Mouse (Mus musculus) spleen, embryonic (tissue): Measurements from ENCODE around the gene Lap3.

ENCODE experiments used
- CTCF ChIA-PET: fragments of 350-600 bp; sonication (Branson Sonifier 250); formaldehyde crosslinking; loops from one replicate; lab custom pipeline; 2022; lab: Charles Lee

Lap3 gene

GRCm38 (mm10) chr5:45495429-45495975 is 2.3 kb downstream of the Lap3 start:
- CTCF ChIA-PET = no interaction called here

GRCm38 (mm10) chr5:45496042-45496441 is 2.9 kb downstream of the Lap3 start:
- CTCF ChIA-PET = no interaction called here

DNA sequence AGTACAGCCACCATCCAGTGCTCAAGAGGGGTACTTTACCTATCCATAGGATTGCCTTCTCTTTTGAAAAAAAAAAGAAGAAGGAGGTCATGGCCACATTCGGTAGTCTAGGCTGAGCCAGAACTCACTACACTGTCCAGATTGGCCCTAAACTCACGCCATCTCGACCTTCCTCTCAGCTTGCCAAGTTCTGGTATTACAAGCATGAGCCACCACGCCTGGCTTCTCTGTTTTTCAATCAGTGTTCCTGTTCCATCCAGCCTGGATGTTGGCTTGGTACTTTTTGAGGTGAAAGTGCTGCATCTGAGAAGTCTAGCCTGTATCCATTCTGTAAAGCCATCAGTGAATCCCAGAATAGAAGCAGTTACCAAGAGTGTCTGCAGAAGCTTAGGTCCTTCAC is 3.3 kb downstream of the Lap3 start:
- CTCF ChIA-PET = no interaction called here

DNA sequence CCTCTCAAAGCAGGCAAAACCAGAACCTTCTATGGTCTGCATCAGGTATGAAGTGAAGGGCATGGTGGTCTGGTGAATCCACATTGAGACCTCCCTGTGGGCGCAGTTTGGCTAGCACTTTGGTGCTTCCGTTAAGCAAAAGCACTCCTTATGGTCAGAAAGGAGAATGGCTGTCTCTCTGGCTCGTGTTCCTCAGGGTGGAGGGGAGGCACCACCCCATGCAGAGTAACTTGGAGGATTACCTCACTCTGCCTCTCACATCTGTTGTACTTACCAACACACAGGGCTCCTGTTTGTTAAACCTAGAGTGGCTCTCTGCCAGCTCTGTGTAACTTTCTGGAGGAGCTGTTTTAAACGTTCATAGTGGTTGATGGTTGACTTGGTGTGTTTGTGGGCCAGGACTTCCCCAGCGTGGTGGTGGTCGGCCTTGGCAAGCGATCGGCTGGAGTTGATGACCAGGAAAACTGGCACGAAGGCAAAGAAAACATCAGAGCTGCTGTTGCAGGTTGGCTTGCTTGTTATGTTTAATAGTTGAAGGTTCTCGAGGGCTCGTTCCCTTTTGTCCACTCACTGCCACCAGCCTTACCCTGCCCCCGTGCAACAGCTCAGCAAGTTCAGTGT is 3.9 kb downstream of the Lap3 start:
- CTCF ChIA-PET = no interaction called here

DNA sequence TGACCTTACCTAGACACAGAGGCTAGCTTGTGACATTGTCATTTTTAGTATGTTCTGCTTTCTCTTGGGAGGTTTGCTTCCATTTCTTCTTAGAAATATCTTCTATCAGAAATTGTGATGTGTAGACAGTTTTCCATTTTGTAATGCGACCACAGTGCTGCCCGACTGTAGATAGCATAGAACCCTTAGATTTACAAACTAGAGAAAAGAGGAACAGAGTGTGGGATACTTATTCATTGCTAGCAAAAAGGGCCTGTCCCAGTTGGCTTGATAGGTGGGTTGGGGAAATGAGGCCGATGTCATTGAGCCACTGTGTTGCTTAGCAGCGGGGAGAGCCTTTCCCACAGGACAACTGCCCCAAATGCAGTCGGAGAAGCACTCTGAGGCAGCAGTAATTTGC is 4.4 kb downstream of the Lap3 start:
- CTCF ChIA-PET = no interaction called here

- CTCF ChIA-PET = no interaction called here
Observed at GRCm38 (mm10) chr5:45510071-45510470, 16.9 kb downstream of the Lap3 start.

GRCm38 (mm10) chr5:45512908-45513307 is 19.7 kb downstream of the Lap3 start:
- CTCF ChIA-PET = no interaction called here

- CTCF ChIA-PET = no interaction called here
Observed at GRCm38 (mm10) chr5:45513511-45513910, 20.3 kb downstream of the Lap3 start.

GRCm38 (mm10) chr5:45514599-45514998 is 21.4 kb downstream of the Lap3 start:
- CTCF ChIA-PET = no interaction called here

DNA sequence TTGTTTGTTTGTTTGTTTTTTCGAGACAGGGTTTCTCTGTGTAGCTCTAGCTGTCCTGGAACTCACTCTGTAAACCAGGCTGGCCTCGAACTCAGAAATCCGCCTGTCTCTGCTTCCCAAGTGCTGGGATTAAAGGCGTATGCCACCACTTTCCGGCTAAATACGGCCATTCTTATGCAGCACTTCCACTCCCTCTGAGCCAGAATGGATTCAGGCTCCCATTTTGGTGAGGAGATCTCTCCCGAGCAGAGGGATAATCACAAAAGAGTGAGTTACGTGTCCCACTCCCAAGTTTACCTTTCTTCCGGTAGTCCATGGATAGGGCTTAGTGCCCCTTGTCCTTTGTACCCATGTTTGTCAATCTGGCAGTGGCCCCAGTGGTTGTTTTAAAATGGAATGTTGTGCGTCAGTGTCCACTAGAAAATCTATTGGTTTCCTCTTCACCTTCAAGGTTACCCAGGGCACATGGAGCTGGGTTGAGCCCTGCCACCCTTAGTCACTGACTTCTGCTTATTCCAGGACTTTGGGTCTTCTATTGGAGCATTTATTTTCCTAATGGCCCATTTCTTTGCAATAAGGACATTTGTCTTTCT is 22.1 kb downstream of the Lap3 start:
- CTCF ChIA-PET = no interaction called here

DNA sequence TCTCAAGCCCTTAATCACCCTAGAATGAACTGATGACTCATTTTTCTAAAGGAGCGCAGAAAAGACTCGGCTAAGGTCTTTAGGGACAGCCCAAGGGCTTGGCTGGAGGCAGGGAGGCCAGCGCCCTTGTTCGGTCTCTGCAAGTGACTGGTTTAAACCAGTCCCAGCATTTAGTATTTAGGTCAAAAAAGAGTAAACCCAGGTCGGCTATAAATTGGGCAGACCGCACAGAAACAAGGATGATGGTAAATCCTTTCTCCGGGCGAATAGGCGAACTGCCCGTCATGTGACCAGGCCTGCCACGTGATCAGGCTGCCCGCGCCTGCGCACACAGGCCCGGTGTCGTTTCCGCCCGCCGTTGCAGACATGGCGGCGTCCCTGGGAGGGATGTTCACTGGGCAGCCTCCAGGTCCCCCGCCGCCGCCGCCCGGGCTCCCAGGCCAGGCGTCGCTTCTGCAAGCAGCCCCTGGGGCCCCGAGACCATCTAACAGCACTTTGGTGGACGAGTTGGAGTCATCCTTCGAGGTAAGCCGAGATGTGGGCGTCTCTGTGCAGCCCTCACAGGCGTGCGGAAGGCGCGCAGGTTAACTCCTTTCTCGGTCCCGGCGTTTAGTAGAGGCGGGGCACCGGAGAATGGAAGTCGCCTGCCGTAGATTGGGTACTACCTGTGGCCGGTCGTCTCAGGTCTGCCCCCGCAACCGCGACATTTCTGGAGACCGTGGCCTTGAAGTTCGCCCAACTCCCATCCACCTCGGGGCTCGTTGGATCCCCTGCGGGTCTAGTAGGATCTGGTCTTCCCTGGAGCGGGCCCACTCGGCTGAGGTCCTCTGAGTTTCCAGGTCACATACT is 27.0 kb downstream of the Lap3 start, which contains the start of gene Med28:
Med28 (plus strand) TSS at position 270 of the 849 bp plus-strand sequence.
- CTCF ChIA-PET = no interaction called here

- CTCF ChIA-PET = no interaction called here
Observed at GRCm38 (mm10) chr5:45520809-45521110, 27.6 kb downstream of the Lap3 start.

DNA sequence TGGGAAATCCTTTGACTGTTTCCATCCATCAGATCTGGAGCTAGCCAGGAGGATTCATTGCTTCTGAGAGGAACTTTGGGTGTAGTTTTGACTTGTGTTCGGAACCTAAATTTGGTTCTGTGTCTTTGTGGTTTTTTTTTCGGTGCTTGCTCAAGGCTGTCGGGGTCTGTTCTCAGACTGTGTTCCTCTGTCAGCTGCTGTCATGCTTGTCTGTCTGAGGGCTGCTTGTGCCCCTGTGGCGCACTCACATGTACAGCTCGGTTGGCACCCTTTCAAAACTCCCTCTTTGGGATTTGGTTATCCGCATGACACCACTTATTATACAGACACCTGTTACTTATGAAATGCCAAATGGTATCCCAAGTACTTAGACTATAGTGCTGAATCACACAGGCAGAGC is 28.4 kb downstream of the Lap3 start:
- CTCF ChIA-PET = interaction anchor here (0.6 to 0.7 kb wide), 3 partner anchors 51 to 1545 kb away, joined by 3 to 7 read pairs (median 6); no protein-coding TSS in a partner anchor

- CTCF ChIA-PET = no interaction called here
Observed at GRCm38 (mm10) chr5:45525101-45525500, 31.9 kb downstream of the Lap3 start.

DNA sequence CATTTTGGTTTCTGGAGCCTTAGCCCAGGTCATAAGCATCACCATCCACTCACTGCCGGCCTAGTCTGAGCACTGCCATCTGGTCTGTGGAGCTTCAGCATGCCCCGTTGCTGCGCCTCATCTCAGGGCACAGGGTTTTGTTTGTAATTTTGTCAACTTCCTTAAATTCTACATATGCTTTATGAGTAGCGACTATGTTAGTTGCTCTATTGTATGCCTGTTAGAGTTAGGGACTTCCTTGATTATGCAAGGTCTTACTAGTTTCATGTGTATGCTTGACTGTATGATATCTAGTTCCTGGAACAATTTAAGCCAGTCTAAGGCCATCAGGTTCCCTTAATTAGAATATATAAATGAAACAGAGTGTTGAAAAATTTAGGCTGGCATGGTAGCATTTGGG is 33.2 kb downstream of the Lap3 start:
- CTCF ChIA-PET = no interaction called here

- CTCF ChIA-PET = no interaction called here
Observed at GRCm38 (mm10) chr5:45529696-45530095, 36.5 kb downstream of the Lap3 start.

DNA sequence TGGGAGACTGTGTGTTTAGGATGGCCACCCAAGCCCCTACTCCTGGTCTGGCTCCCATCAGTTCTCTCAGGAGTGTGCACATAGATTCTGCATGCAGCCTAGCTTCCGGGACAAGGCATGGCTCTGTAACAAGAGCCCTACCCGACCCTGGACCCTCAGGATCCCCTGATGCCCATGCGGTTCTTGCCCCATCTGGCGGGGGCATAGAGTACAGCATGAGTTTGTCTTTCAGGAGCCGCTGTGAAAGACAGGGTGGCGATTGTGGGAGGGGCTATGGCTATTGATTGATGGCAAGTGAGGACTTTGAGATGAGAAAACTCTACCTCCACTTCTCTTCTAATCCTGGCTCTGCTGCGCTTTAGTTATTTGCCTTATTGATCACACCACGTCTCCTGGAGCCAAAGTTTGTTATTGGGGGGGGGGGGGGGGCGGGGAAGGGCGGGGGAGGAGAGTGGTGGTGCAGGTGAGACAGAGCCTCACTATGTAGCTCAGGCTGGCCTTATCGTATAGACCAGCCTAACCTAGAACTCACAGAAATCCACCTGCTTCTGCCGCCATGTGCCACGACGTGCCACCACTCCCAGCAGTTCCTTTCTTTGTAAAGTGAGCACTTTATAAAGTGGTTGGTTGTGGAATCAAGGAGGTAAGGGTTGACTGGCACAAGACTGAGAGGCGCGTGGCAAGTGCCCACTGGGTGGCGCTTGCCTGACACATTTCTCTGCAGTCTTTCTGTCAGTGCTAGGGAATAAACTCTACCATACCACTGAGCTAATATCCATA is 41.3 kb downstream of the Lap3 start:
- CTCF ChIA-PET = no interaction called here

- CTCF ChIA-PET = no interaction called here
Observed at GRCm38 (mm10) chr5:45535177-45535576, 42.0 kb downstream of the Lap3 start.

DNA sequence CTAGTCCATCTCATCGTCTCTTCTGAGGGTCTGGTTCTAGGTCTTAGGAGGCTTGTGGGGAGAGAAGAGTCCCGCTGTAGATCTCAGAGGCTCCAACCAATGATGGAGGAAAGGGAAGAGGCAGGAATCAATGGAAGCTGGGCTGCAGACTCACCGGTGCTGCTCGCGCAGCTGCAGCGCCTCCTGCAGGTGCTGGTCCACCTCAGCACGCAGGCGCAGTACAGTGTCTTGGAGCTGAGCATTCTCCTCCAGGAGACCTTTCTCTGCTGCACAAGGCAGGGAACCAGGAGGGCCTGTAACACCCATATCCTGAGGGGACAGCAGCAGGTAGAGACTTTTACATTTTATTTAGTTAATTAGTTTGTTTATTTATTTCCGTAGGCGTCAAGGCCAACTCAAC is 46.3 kb downstream of the Lap3 start:
- CTCF ChIA-PET = no interaction called here

- CTCF ChIA-PET = no interaction called here
Observed at GRCm38 (mm10) chr5:45543374-45543773, 50.2 kb downstream of the Lap3 start.

- CTCF ChIA-PET = no interaction called here
Observed at GRCm38 (mm10) chr5:45549586-45549985, 56.4 kb downstream of the Lap3 start.
